In genomic region chr7:98970721-98971120, GRCm38 (mm10) we compare ENCODE assay signal across 19 mouse cellular contexts.
DNase-seq lines count a peak whose midpoint lies in the region; ATAC-seq and TF ChIP-seq lines count a peak whose summit lies in the region.
"Had no signal": no experiment of that assay in that cellular context is flagged by ENCODE, and none has a peak within 500 bp of the region (broad histone marks: within the 10 kb centered on the region; RNA-seq: fewer than 3 reads in every experiment).

No protein-coding gene starts in this region.

- 79% methylated on average over 5 of the region's 5 CpGs for WGBS in kidney, embryonic 14.5 days
- WGBS in intestine, embryonic 15.5 days = 79% methylated on average over 5 of the region's 5 CpGs

- no peak for TF ChIP-seq POLR2A in embryonic fibroblast, embryonic 13.5 days (IDR thresholded peaks at IDR 0.05; ENCODE audit: low read depth, low read length)

- H3K27me3 ChIP-seq in kidney, embryonic 14.5 days (ENCODE audit: control insufficient read depth, insufficient read depth, low read length) = no peaks in the 10 kb centered on the region
- no peaks in the 10 kb centered on the region for H3K27me3 ChIP-seq in intestine, embryonic 15.5 days (replicated peaks)
- H3K27me3 ChIP-seq: embryonic facial prominence, embryonic 13.5 days; forebrain, embryonic 15.5 days; heart, embryonic 13.5 days; hindbrain, embryonic 13.5 days had no signal

- H3K9ac ChIP-seq in kidney, embryonic 14.5 days (ENCODE audit: low read depth, low read length) = no peak overlapping the region
- no peak overlapping the region for H3K9ac ChIP-seq in intestine, embryonic 15.5 days
- H3K9ac ChIP-seq: embryonic facial prominence, embryonic 13.5 days; forebrain, embryonic 15.5 days; heart, embryonic 13.5 days; hindbrain, embryonic 13.5 days; midbrain, embryonic 12.5 days had no signal

- no peak overlapping the region for H3K4me3 ChIP-seq in kidney, embryonic 14.5 days (ENCODE audit: low read length)
- H3K4me3 ChIP-seq in embryonic fibroblast, embryonic 13.5 days (ENCODE audit: insufficient read depth, low read length) = no peak overlapping the region
- no peak overlapping the region for H3K4me3 ChIP-seq in intestine, embryonic 15.5 days (replicated peaks)
- H3K4me3 ChIP-seq: embryonic facial prominence, embryonic 13.5 days; forebrain, embryonic 15.5 days; heart, embryonic 13.5 days; hindbrain, embryonic 13.5 days; midbrain, embryonic 12.5 days had no signal

- no peak for ATAC-seq in cerebellum, adult (ENCODE audit: insufficient number of reproducible peaks, low FRiP score, low TSS enrichment)
- ATAC-seq in kidney, embryonic 14.5 days (ENCODE audit: low FRiP score, low TSS enrichment) = no peak
- no peak for ATAC-seq in intestine, embryonic 15.5 days
- ATAC-seq: forebrain, embryonic 15.5 days; intestine, postnatal 0 days had no signal

- H3K4me2 ChIP-seq in kidney, embryonic 14.5 days (replicated peaks; ENCODE audit: low read depth, low read length) = no peak overlapping the region
- H3K4me2 ChIP-seq in intestine, embryonic 15.5 days (replicated peaks) = no peak overlapping the region
- H3K4me2 ChIP-seq: embryonic facial prominence, embryonic 13.5 days; forebrain, embryonic 15.5 days; heart, embryonic 13.5 days; hindbrain, embryonic 13.5 days; liver, embryonic 11.5 days; midbrain, embryonic 12.5 days had no signal

- TF ChIP-seq CTCF in embryonic fibroblast, embryonic 13.5 days (IDR thresholded peaks at IDR 0.05; ENCODE audit: borderline replicate concordance, insufficient read depth, low read length) = no peak

- H3K9me3 ChIP-seq in kidney, embryonic 14.5 days (ENCODE audit: control insufficient read depth, low read length) = no peaks in the 10 kb centered on the region
- H3K9me3 ChIP-seq in intestine, embryonic 15.5 days = no peaks in the 10 kb centered on the region
- H3K9me3 ChIP-seq: forebrain, embryonic 15.5 days; heart, embryonic 13.5 days had no signal

- no peak overlapping the region for H3K27ac ChIP-seq in kidney, embryonic 14.5 days (ENCODE audit: low read depth, low read length)
- peak overlapping the region; percentile 54; the same call in 1 of the 2 replicates for H3K27ac ChIP-seq in embryonic fibroblast, embryonic 13.5 days (ENCODE audit: insufficient read depth, low read length)
- no peak overlapping the region for H3K27ac ChIP-seq in intestine, embryonic 15.5 days
- H3K27ac ChIP-seq: embryonic facial prominence, embryonic 13.5 days; forebrain, embryonic 15.5 days; heart, embryonic 13.5 days; hindbrain, embryonic 13.5 days; midbrain, embryonic 12.5 days had no signal

- peak; percentile 41 to 53 for DNase-seq in cerebellum, adult 18-20 months
- DNase-seq in kidney, adult 11 months = peak; percentile 8
- DNase-seq in MN1 (ENCODE audit: low spot score) = peak; percentile 52
- DNase-seq in thymus, postnatal 36 days = no peak
- DNase-seq: adrenal gland, postnatal 14 days; gastrocnemius, postnatal 14 days; layer of hippocampus, adult 9-11 months; right cerebral cortex, postnatal 14 days had no signal

- no peaks in the 10 kb centered on the region for H3K36me3 ChIP-seq in kidney, embryonic 14.5 days (ENCODE audit: control insufficient read depth, insufficient read depth, low read length)
- no peaks in the 10 kb centered on the region for H3K36me3 ChIP-seq in intestine, embryonic 15.5 days
- H3K36me3 ChIP-seq: forebrain, embryonic 15.5 days; hindbrain, embryonic 13.5 days had no signal

- peaks cover 11% of the 10 kb centered on the region; the same call in 1 of the 2 replicates for H3K4me1 ChIP-seq in kidney, embryonic 14.5 days (ENCODE audit: control insufficient read depth, insufficient read depth, low read length)
- H3K4me1 ChIP-seq in embryonic fibroblast, embryonic 13.5 days (ENCODE audit: control insufficient read depth, insufficient read depth, low read length) = peaks cover 25% of the 10 kb centered on the region
- peaks cover 7% of the 10 kb centered on the region; the same call in 1 of the 2 replicates for H3K4me1 ChIP-seq in intestine, embryonic 15.5 days (replicated peaks)

Comparison
In these comparisons a context has a peak if more than half of its experiments do, and no peak if none do; other contexts are left out.
1. DNase-seq: peak in cerebellum, adult 18-20 months (2 of 2), kidney, adult 11 months (single experiment) and MN1 (single experiment); none in thymus, postnatal 36 days (0 of 2).